Mouse (Mus musculus) spleen, adult 2 months (tissue): Measurements from ENCODE around the gene Sec23a.

Source experiments
- CTCF ChIP-seq: fragments of 200-500 bp; IDR thresholded peaks from 2 replicates; pipeline ENCODE4 v1.5.1; 2011; ENCODE audit warnings: mild to moderate bottlenecking, inconsistent platforms; ENCODE audit not compliant: insufficient read depth, insufficient read length, insufficient replicate concordance; ENCODE audit errors: extremely low read depth
- POLR2A ChIP-seq: fragments of 200-500 bp; IDR thresholded peaks from 2 replicates; pipeline ENCODE4 v1.6.1; 2011; ENCODE audit warnings: low read depth, low read length, inconsistent platforms

DNA sequence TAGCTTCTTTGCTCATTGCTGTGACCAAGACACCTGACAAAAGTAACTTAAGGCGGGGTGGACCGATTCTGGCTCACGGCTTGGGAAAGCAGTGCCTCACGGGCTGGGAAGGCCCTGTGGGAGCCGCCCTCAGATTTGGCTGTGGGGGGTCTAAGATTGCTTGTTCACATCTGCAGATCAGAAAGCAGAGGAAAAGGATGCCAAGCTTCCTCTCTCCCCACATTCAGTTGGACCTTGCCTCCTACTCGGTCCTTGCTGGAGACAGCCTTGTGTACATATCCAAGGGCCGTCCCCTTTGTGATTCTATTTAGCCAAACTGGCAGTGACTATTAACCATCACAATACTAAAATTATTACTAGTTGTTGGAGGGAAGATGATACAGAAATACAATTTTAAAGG is 55.7 kb downstream of the Sec23a start:
- TF ChIP-seq CTCF, result no peak
- no peak for TF ChIP-seq POLR2A
